Mouse (Mus musculus) C2C12 (cell line): ENCODE measurements around the gene 1700001C02Rik.

Experiments used
- CTCF ChIP-seq: IDR thresholded peaks from one replicate; pipeline ENCODE4 v1.5.1; 2011; ENCODE audit not compliant: control insufficient read depth, insufficient read depth, insufficient read length
- FOSL1 ChIP-seq: IDR thresholded peaks from one replicate; pipeline ENCODE4 v1.8.0; 2011; ENCODE audit warnings: mild to moderate bottlenecking, low read length; ENCODE audit not compliant: poor library complexity, insufficient read depth, severe bottlenecking
- USF1 ChIP-seq: IDR thresholded peaks from one replicate; pipeline ENCODE4 v1.6.1; 2011; ENCODE audit warnings: low read depth, mild to moderate bottlenecking, control low read depth, moderate library complexity

DNA sequence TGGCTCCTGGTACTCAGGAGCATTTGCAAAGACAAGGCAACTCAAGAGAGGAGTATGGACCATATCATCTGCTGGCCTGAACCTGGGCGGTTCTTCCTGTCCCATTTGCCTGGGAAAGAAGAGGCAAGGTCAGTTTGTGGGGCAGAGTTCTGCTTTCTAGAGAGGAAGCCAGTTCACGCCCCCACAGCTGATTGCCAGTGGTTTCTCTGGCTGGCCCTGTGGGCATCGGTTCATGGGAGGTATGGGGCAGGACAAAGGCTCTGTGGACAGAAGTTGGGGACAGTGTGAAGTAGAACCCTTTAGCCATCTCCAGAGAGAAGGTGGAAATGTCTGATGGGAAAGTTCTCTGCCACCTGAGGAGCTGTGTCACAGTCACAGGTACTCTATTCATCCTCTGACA is 57.3 kb downstream of the 1700001C02Rik start:
- TF ChIP-seq CTCF (no peak), FOSL1 (no peak), USF1 (no peak)
